Comparison of ENCODE assay signal across 20 mouse cellular contexts in genomic region chr5:106139109-106139508, GRCm38 (mm10).
DNase-seq lines count a peak whose midpoint lies in the region; ATAC-seq and TF ChIP-seq lines count a peak whose summit lies in the region.
"Had no signal": no experiment of that assay in that cellular context is flagged by ENCODE, and none has a peak within 500 bp of the region (broad histone marks: within the 10 kb centered on the region; RNA-seq: fewer than 3 reads in every experiment).

No protein-coding gene starts in this region.

- H3K9ac ChIP-seq in heart, embryonic 13.5 days, result no peak overlapping the region
- no peak overlapping the region for H3K9ac ChIP-seq in heart, postnatal 0 days (replicated peaks; ENCODE audit: low read depth, low read length)
- H3K9ac ChIP-seq in lung, embryonic 15.5 days, result no peak overlapping the region
- H3K9ac ChIP-seq: embryonic facial prominence, embryonic 15.5 days; hindbrain, embryonic 14.5 days had no signal

- H3K4me3 ChIP-seq in heart, embryonic 13.5 days, result no peak overlapping the region
- H3K4me3 ChIP-seq in heart, postnatal 0 days (ENCODE audit: low read depth, low read length), result no peak overlapping the region
- H3K4me3 ChIP-seq in lung, embryonic 15.5 days, result no peak overlapping the region
- H3K4me3 ChIP-seq: embryonic facial prominence, embryonic 15.5 days; erythroblast, embryonic 14.5 days; forebrain, embryonic 10.5 days; gastrocnemius, adult 2 months; hindbrain, embryonic 10.5 days had no signal

- no peak for TF ChIP-seq EP300 in heart, postnatal 0 days (IDR thresholded peaks at IDR 0.05; ENCODE audit: low read depth)

- H3K4me2 ChIP-seq in heart, embryonic 13.5 days, result no peak overlapping the region
- H3K4me2 ChIP-seq in heart, postnatal 0 days (ENCODE audit: low read depth, low read length), result no peak overlapping the region
- H3K4me2 ChIP-seq in lung, embryonic 15.5 days, result no peak overlapping the region
- H3K4me2 ChIP-seq: embryonic facial prominence, embryonic 15.5 days; heart, embryonic 11.5 days; hindbrain, embryonic 14.5 days had no signal

- H3K36me3 ChIP-seq in heart, embryonic 13.5 days, result no peaks in the 10 kb centered on the region
- H3K36me3 ChIP-seq in heart, postnatal 0 days (replicated peaks; ENCODE audit: control insufficient read depth, insufficient read depth, low read length), result no peaks in the 10 kb centered on the region
- H3K36me3 ChIP-seq in lung, embryonic 15.5 days, result no peaks in the 10 kb centered on the region
- H3K36me3 ChIP-seq: embryonic facial prominence, embryonic 15.5 days; forebrain, embryonic 10.5 days; hindbrain, embryonic 10.5 days had no signal

- DNase-seq in heart, adult 9 months (ENCODE audit: low spot score in 2 of 2), result no peak
- peak; percentile 53 for DNase-seq in heart, postnatal 0 days (ENCODE audit: low spot score)
- DNase-seq in heart, postnatal 4 days, result no peak
- DNase-seq in lung, postnatal 10 days, result no peak
- DNase-seq: adrenal gland, postnatal 10 days; cerebellum, adult 11 months; cerebellum, adult 8-10 months; cerebellum, postnatal 14 days; embryo, embryonic 11 days; gastrocnemius, adult 2 months; gastrocnemius, postnatal 25 days had no signal

- H3K27me3 ChIP-seq in heart, embryonic 13.5 days (replicated peaks), result no peaks in the 10 kb centered on the region
- H3K27me3 ChIP-seq in heart, postnatal 0 days (ENCODE audit: control insufficient read depth, insufficient read depth, low read length), result no peaks in the 10 kb centered on the region
- no peaks in the 10 kb centered on the region for H3K27me3 ChIP-seq in lung, embryonic 15.5 days
- H3K27me3 ChIP-seq: embryonic facial prominence, embryonic 15.5 days had no signal

- peak overlapping the region; percentile 49 for H3K27ac ChIP-seq in heart, embryonic 13.5 days (replicated peaks)
- peak overlapping the region; percentile 30; the same call in 1 of the 2 replicates for H3K27ac ChIP-seq in heart, postnatal 0 days (ENCODE audit: low read depth)
- 0 out of 2 replicates have a peak overlapping the region, but pooled peaks have one; percentile 24 for H3K27ac ChIP-seq in lung, embryonic 15.5 days
- H3K27ac ChIP-seq: embryonic facial prominence, embryonic 15.5 days; forebrain, embryonic 10.5 days; gastrocnemius, adult 2 months; hindbrain, embryonic 10.5 days; hindbrain, embryonic 14.5 days had no signal

- 0 out of 2 replicates have a peak, but pooled peaks have one; percentile 14 for ATAC-seq in heart, embryonic 13.5 days (ENCODE audit: extremely low read depth, insufficient number of reproducible peaks, low FRiP score, low TSS enrichment)
- peak; percentile 85 for ATAC-seq in heart, postnatal 0 days (ENCODE audit: insufficient read depth, low read depth)
- peak; percentile 78 for ATAC-seq in lung, embryonic 15.5 days (ENCODE audit: borderline replicate concordance, extremely low read depth, low FRiP score, low TSS enrichment)
- ATAC-seq: forebrain, embryonic 14.5 days had no signal

- H3K9me3 ChIP-seq in heart, embryonic 13.5 days, result no peaks in the 10 kb centered on the region
- no peaks in the 10 kb centered on the region for H3K9me3 ChIP-seq in heart, postnatal 0 days (replicated peaks; ENCODE audit: control insufficient read depth, low read length)
- no peaks in the 10 kb centered on the region for H3K9me3 ChIP-seq in lung, embryonic 15.5 days
- H3K9me3 ChIP-seq: embryonic facial prominence, embryonic 15.5 days; forebrain, embryonic 10.5 days; hindbrain, embryonic 10.5 days had no signal

- TF ChIP-seq CTCF in heart, postnatal 0 days (IDR thresholded peaks at IDR 0.05; ENCODE audit: low read depth), result no peak

- peaks cover 9% of the 10 kb centered on the region for H3K4me1 ChIP-seq in heart, embryonic 13.5 days
- peaks cover 4% of the 10 kb centered on the region; the same call in 1 of the 2 replicates for H3K4me1 ChIP-seq in heart, postnatal 0 days (ENCODE audit: control insufficient read depth, insufficient read depth)
- H3K4me1 ChIP-seq in lung, embryonic 15.5 days, result no peaks in the 10 kb centered on the region
- H3K4me1 ChIP-seq: embryonic facial prominence, embryonic 15.5 days; forebrain, embryonic 10.5 days; hindbrain, embryonic 10.5 days had no signal

Comparison
In these comparisons a context has a peak if more than half of its experiments do, and no peak if none do; other contexts are left out.
1. ATAC-seq: peak in every context shown above with its lines; median percentile 85 in heart, postnatal 0 days; 78 in lung, embryonic 15.5 days; 14 in heart, embryonic 13.5 days.